Mouse (Mus musculus) hindbrain, embryonic 16.5 days (tissue): ENCODE data around the gene Hoxc6. TPM values are rescaled to one million over a fixed set of nuclear protein-coding genes. Genes with fewer than 3 reads are reported as not detected.
A peak's percentile ranks its signal among the peaks of the same experiment; 100 is the strongest.

Source experiments
- ATAC-seq: fragments of 200-750 bp; cut with Nextera tagmentation; 2 replicates; pipeline ENCODE4 v1.8.0; 2017; ENCODE audit warnings: moderate TSS enrichment, moderate library complexity
- H3K27ac ChIP-seq: fragments of 300-500 bp; sonication (generic); 2 replicates; pipeline ENCODE4 v1.5.1; 2014; ENCODE audit warnings: low read depth, mild to moderate bottlenecking, control low read depth, low read length, moderate library complexity
- H3K27me3 ChIP-seq: fragments of 300-500 bp; sonication (generic); replicated peaks from 2 replicates; pipeline ENCODE4 v1.6.1; 2014; ENCODE audit warnings: low read length; ENCODE audit not compliant: control insufficient read depth, insufficient read depth
- H3K36me3 ChIP-seq: fragments of 300-500 bp; sonication (generic); 2 replicates; pipeline ENCODE4 v1.6.1; 2014; ENCODE audit warnings: mild to moderate bottlenecking, low read length, moderate library complexity, mixed read lengths; ENCODE audit not compliant: control insufficient read depth, insufficient read depth
- H3K4me1 ChIP-seq: fragments of 300-500 bp; sonication (generic); 2 replicates; pipeline ENCODE4 v1.6.1; 2014; ENCODE audit warnings: low read depth, low read length; ENCODE audit not compliant: control insufficient read depth, insufficient read depth
- H3K4me2 ChIP-seq: fragments of 300-500 bp; sonication (generic); 2 replicates; pipeline ENCODE4 v1.6.1; 2014; ENCODE audit warnings: mild to moderate bottlenecking, low read length, control low read depth, moderate library complexity
- H3K4me3 ChIP-seq: fragments of 300-500 bp; sonication (generic); 2 replicates; pipeline ENCODE4 v1.5.1; 2014; ENCODE audit warnings: mild to moderate bottlenecking, low read length, control low read depth, moderate library complexity
- H3K9ac ChIP-seq: fragments of 300-500 bp; sonication (generic); 2 replicates; pipeline ENCODE4 v1.6.1; 2014; ENCODE audit warnings: low read depth, mild to moderate bottlenecking, control low read depth, low read length, moderate library complexity
- H3K9me3 ChIP-seq: fragments of 300-500 bp; sonication (generic); 2 replicates; pipeline ENCODE4 v1.6.1; 2014; ENCODE audit warnings: mild to moderate bottlenecking, low read length, moderate library complexity; ENCODE audit not compliant: control insufficient read depth
- WGBS: fragments of 180-500 bp; shearing (Covaris S2); extraction: QIAGEN DNeasy Blood & Tissue Kit; methylation state at CpG from one replicate; pipeline ENCODE4 v1.1.7; 2014; 5-methylcytosine and 5-hydroxymethylcytosine counted together
- polyA plus RNA-seq: library from polyadenylated mRNA; unstranded; fragments of >200 nt; fragmentation: Nextera tagmentation; extraction: Ambion mirVana; gene quantifications from 2 replicates; pipeline ENCODE4 v1.2.1, GENCODE M21; 2015

The Hoxc6 gene
- polyA plus RNA-seq, 1 experiment from 2014 or later: 4.0 TPM

DNA sequence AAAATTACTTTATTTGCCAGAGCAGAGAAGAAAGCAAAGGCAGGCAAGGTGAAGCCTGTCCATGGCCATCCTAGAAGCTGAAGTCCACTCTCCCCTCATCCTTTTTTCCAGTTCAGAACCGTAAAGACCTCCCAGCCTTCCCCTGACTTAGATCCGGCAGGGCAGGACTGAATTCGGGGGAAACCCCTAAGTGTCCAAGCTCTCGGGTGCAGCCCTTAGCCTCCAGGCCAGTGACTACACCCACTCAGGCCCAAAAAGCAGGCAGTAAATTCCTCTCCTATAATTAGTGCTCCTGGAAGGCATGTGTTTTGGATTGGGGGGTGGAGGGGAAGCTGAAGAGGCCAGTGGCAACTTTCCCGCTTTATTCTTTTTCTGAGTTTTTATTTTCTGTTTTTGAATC lies 7.7 kb downstream of the Hoxc6 start:
- no peaks in the 10 kb centered on the region for H3K9me3 ChIP-seq
- no peak for ATAC-seq
- H3K27ac ChIP-seq: no peak overlapping the region
- no peaks in the 10 kb centered on the region for H3K36me3 ChIP-seq
- H3K4me2 ChIP-seq: no peak overlapping the region
- no peaks in the 10 kb centered on the region for H3K4me1 ChIP-seq
- peaks cover 78% of the 10 kb centered on the region for H3K27me3 ChIP-seq
- WGBS: 12% methylated on average over 5 of the region's 5 CpGs
- no peak overlapping the region for H3K4me3 ChIP-seq
- no peak overlapping the region for H3K9ac ChIP-seq

DNA sequence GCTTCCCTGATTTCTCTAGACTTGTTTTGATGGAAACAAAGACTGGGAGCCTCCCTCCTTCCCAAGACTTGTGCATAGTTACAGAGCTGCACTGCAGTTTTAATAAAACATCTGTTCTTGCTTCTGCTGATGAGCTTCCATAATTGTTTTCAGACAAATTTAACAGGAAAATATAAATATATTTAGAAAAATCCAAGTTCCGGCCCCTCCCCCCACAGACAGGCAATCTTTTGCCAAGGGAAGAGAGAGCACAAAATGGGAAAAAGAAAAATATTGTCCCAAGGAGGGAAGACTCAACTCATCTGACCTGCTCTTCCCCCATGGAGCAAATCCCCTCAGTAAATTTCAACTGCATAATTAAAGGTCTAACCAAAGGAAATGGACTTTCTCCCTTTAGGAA lies 8.3 kb downstream of the Hoxc6 start:
- Histone ChIP-seq H3K4me3 (no peak overlapping the region), H3K27me3 (peaks cover 78% of the 10 kb centered on the region), H3K27ac (no peak overlapping the region), H3K36me3 (no peaks in the 10 kb centered on the region), H3K4me1 (no peaks in the 10 kb centered on the region), H3K9ac (no peak overlapping the region), H3K4me2 (no peak overlapping the region), H3K9me3 (no peaks in the 10 kb centered on the region)
- no peak for ATAC-seq
- WGBS: 16% methylated on average over 1 of the region's 1 CpGs

GRCm38 (mm10) chr15:103009265-103010111 lies 11.4 kb downstream of the Hoxc6 start:
- WGBS: 2% methylated on average over 27 of the region's 27 CpGs
- no peak for ATAC-seq
- Histone ChIP-seq H3K27me3 (peaks cover 73% of the 10 kb centered on the region), H3K27ac (no peak overlapping the region), H3K4me3 (peak overlapping the region; percentile 26), H3K9me3 (no peaks in the 10 kb centered on the region), H3K36me3 (no peaks in the 10 kb centered on the region), H3K4me2 (peak overlapping the region; percentile 40), H3K9ac (no peak overlapping the region), H3K4me1 (peaks cover 3% of the 10 kb centered on the region)

DNA sequence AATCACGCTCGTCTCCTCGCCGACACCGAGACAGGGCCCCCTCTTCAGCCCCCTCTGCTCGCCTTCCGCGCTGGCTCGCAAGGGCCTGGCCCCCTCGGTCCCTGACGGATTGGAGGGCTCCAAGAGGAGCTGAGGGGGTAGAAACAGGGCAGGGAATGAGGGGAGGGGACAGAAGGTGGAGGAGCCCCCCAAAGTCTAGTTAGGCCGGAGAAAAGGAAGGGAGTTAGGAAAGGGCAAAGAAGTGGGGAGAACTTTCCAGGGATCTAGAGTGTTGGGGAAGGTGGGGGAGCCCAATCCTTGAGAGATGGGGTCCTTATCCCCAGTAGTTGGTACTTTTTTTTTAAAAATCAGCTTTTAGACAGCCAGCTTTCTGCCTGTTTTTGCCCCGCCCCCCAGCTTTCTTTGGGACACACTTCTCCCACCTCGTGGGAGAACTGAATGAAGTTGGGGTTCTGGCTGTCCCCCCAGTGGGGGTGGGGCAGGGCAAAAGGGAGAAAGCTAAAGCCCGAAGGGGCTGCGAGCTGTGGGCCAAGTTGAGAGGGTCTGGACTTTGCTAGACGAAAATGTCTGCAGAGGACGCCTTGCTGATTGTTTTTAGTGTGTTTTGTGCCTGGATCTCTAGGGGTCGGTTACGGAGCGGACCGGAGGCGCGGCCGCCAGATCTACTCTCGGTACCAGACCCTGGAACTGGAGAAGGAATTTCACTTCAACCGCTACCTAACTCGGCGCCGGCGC lies 12.2 kb downstream of the Hoxc6 start:
- Histone ChIP-seq H3K4me1 (peaks cover 3% of the 10 kb centered on the region), H3K9me3 (no peaks in the 10 kb centered on the region), H3K36me3 (no peaks in the 10 kb centered on the region), H3K9ac (peak overlapping the region; percentile 23; the same call in 1 of the 2 replicates), H3K27ac (peak overlapping the region; percentile 41; the same call in 1 of the 2 replicates), H3K27me3 (peaks cover 66% of the 10 kb centered on the region), H3K4me3 (peak overlapping the region; percentile 26), H3K4me2 (peak overlapping the region; percentile 37)
- ATAC-seq: no peak
- WGBS: 3% methylated on average over 31 of the region's 31 CpGs

GRCm38 (mm10) chr15:103010847-103011555 lies 12.9 kb downstream of the Hoxc6 start:
- Histone ChIP-seq H3K9ac (peak overlapping the region; percentile 9; the same call in 1 of the 2 replicates), H3K4me2 (peak overlapping the region; percentile 37), H3K27ac (no peak overlapping the region), H3K9me3 (no peaks in the 10 kb centered on the region), H3K36me3 (no peaks in the 10 kb centered on the region), H3K4me3 (peak overlapping the region; percentile 6), H3K4me1 (peaks cover 3% of the 10 kb centered on the region), H3K27me3 (peaks cover 66% of the 10 kb centered on the region)
- WGBS: 3% methylated on average over 28 of the region's 28 CpGs
- ATAC-seq: no peak

DNA sequence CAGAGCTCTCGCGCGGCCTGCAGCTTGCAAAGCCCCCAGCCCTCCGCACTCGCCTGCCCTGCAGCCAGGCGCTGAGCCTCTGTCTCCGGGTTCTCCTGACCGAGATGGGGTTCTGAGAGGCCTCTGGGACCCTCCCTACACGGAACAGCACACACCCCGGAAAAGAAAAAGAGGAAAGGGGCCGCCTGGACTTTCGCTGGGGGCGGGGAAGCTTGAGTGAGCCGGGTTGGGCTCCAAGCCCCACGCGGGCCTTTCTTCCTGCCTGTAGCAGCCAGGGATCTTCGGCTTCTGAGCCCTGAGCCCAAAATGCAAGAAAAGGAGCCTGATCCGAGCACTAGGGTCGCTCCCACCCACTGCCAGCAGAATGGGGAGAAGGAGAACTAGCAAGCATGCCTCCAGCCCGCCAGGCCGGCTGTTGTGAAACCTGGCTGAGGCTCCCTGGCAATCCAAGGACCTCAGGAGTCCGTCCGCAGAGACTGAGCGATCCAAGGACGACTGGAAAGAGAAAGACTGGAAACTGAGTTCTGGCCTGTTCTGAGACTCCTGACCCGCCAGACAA lies 13.9 kb downstream of the Hoxc6 start:
- H3K9ac ChIP-seq: peak overlapping the region; percentile 23; the same call in 1 of the 2 replicates
- peaks cover 65% of the 10 kb centered on the region for H3K27me3 ChIP-seq
- no peak for ATAC-seq
- H3K27ac ChIP-seq: no peak overlapping the region
- peaks cover 3% of the 10 kb centered on the region for H3K4me1 ChIP-seq
- H3K36me3 ChIP-seq: no peaks in the 10 kb centered on the region
- H3K4me3 ChIP-seq: 0 out of 2 replicates have a peak overlapping the region, but pooled peaks have one; percentile 17
- no peaks in the 10 kb centered on the region for H3K9me3 ChIP-seq
- peak overlapping the region; percentile 35 for H3K4me2 ChIP-seq
- WGBS: 11% methylated on average over 25 of the region's 26 CpGs

GRCm38 (mm10) chr15:103013238-103013984 lies 15.4 kb downstream of the Hoxc6 start:
- no peaks in the 10 kb centered on the region for H3K9me3 ChIP-seq
- H3K4me1 ChIP-seq: peaks cover 3% of the 10 kb centered on the region
- 4% methylated on average over 17 of the region's 17 CpGs for WGBS
- peak; percentile 29 for ATAC-seq
- no peak overlapping the region; the same call in 1 of the 2 replicates for H3K27ac ChIP-seq
- peak overlapping the region; percentile 41 for H3K4me3 ChIP-seq
- H3K27me3 ChIP-seq: peaks cover 64% of the 10 kb centered on the region
- H3K9ac ChIP-seq: no peak overlapping the region
- H3K4me2 ChIP-seq: peak overlapping the region; percentile 62
- no peaks in the 10 kb centered on the region for H3K36me3 ChIP-seq
